Mouse (Mus musculus): ENCODE results near the gene Wif1.

The Wif1 gene

GRCm38 (mm10) chr10:121033826-121034568 is at the start of gene Wif1:
TSS of gene Wif1 (plus strand) at chr10:121033960.
- peak; percentile 54 for DNase-seq

DNA sequence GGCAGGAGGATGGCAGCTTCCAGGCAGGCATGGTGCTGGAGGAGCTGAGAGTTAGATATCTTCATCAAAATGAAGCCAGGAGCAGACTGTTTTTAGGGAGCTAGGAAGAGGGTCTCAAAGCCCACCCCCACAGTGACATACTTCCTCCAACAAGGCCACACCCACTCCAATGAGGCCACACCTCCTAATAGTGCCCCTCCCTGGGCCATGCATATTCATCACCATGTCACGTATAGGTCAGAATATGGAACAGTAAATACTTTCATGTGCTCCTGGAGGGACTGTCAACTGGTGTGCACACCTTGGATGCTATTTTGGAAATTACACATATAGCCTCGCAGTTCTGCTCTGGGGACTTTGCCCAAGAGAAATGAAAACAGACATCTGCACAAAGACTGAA is 31.6 kb upstream of the Wif1 start:
- no peak for DNase-seq

DNA sequence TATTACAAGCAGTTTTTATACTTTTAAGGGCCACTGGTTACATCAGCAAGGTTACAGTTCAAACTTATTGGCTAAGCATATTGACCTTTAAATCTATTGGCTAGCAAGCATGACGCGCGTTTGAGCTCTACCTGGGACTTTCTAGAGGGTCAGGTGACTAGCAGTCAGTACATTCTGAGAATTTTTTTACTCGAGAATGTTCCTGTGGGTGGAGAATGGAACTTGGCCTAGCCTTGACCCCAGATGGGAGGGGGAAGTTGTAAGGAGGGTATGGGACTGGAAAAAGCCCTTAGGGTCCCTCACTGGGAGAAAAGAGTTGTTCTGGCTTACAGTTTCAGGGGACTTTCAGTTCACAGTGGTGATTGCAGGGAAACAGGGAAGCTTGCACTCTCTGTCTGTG is 22.3 kb upstream of the Wif1 start:
- no peak for DNase-seq

DNA sequence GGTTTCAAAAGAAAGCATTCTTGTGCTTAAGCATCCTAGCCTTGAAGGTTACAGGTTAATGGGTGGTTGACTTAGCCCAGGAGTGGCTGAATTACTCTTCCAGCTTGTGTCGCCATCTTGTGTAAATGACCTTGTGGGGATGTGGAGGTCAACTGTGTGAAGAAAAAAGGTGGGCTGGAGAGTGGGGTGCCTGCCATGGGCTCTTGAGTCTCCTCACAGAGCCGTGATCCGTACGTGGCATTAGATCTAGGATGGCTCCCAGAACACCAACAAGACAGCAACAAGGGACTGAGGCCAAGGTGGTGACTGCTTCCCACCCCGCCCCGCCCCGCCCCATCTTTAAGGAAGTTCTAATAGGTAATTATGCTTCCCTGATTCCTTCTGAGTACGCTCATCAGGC is 17.5 kb upstream of the Wif1 start:
- DNase-seq: no peak

DNA sequence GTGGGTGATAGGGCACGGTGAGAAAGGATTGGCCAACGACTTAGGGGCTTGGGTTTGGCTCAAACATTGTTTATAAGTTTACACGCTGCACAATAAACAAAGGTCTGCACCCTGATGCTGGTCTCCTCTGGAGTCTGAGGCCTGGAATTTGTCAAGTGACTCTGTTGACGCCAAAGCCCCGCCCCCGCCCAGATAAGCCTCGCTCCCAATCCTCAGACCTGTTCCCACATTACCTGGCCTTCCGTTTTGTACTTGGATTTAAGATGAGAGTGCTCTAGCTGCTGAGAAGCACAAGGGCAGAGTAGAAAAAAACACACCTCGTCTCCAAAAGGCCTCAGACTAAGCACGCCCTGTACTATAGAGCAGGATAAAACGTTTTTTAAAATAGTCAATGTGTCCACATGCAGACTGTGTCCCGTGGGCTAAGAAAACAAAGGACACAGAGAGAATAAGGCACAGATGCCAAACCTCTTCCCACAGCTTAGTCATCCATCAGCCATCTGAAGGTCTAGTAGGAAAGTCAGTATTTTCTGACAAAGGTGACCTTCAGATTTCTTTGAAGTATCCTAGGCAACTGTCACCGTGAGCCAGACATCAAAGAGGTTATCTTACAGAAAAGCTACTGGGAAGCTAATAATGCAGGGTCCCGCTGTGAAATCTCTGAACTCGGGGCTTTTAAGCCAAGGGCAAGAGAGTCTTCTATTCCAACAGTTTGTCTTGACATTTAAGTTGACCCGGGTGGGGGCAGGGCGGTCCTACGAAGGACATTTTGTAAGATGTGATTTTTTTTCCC is 16.9 kb upstream of the Wif1 start:
- DNase-seq: no peak

GRCm38 (mm10) chr10:121022951-121023350 is 10.8 kb upstream of the Wif1 start:
- DNase-seq: no peak

DNA sequence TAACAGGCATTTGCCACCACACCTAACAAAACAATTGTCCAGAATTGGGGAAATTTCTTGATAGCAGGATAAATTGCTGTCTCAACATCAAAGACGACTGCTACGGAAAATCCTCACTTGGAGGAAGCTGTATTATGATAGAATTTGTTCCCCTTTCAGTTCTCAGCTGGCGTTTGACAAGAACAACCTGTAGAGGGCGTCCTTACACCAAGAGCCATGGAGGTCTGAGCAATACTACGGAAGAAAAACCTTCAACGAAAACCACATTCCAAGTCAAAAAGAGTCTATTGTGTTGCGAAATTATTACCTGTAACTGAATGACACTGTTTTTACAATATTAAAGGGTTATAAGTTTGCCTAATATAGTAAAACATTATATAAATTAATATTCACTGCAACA is 2.0 kb upstream of the Wif1 start:
- no peak for DNase-seq

DNA sequence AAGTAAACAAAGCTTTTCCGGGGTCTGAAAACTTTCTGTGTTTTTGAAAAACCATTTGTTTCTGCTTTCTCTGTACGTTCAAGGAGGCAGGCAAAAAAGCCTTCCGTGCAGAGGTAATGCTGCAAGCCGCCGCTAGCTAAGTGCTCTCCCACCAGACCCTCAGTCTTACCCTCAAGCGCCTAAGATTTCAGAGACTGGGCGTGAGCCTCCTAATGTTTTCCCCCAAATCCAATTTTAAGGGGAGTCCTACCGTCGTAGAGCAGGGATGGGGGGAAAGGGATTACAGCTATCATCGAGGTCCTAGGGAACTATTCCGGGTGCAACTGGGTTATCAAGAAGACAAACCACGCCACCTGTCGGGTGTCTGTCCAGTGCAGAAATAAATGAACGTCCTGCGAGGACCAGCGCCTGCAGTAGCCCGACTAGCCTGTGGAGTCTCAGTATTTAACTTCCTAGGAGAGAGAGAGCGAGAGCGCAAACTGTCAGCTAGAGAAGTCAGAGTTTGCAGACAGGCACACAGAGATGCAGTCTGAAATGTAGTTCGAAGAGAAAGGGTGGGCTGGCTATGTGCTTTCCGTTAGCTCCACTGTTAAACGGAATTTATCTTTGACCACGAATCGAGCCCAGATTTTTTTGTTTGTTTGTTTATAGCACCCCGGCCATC is 500 bp upstream of the Wif1 start:
- DNase-seq: peak; percentile 46

DNA sequence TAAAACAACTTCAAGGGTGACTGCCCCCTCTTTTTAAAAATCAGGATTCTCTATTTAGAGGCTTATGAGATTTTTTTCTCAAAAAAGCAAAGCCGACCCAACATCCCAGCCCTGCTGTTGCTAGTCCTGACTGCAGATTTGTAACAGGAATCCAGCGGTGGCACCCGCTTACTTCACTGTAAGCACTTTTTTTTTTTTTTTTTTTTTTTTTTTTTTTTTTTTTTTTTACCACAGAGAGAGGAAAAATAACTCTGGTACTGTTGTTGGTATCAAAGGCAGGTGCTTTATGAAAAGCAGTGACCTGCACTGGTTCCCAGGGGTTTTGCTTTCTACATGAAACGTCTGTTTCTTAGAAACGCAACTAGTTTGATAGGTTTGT is 798 bp downstream of the Wif1 start:
- DNase-seq: no peak

DNA sequence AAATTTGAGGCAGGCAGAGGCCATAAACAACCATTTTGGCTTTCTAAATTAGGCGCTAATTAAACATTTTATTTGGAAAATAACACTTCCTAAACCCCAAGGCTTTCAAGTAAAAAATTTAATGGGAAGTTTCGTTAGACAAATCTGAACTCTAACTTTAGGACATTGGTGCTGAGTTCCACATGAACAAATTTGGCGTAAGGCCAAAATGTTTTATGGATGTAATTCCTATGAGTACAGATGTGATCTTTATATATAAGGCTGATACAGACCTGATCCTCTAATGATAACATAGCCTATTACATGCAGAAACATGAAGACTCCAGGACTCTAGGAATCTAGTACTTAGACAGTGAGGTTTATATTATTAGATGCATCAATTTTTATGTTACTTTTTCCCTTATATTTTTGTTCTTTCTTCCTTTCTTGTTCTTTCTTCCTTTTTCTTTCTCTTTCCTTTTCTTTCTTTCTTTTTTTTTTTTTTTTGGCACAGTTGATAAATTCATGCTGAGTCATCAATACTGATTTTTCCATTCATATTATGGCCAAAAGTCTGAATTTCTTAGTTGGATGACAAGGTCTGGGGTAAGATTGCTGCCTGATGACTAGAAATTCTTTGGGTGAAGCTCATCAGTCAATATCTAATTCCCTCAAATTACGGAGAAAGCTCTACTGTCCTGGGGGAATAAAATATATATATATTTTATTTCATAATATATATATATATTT is 5.0 kb downstream of the Wif1 start:
- DNase-seq: no peak

DNA sequence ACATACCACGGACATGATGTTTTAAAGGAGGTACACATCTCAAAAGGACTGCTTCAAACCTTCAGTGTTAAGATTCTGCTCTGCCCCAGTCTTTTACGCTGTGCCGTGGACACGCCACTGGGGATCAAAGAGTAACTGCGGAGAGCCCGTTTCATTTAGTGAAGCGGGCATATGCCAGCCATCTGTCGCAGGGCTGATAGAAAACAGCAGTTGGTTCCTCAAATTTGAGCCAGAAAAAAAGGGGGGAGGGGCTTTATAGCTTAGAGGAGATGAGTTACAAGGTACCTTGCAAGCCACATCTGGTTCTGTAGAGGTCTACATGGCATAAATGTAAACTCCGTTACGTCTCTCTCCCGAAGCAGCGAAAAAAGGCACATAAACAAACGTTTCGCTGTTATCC is 7.2 kb downstream of the Wif1 start:
- no peak for DNase-seq

DNA sequence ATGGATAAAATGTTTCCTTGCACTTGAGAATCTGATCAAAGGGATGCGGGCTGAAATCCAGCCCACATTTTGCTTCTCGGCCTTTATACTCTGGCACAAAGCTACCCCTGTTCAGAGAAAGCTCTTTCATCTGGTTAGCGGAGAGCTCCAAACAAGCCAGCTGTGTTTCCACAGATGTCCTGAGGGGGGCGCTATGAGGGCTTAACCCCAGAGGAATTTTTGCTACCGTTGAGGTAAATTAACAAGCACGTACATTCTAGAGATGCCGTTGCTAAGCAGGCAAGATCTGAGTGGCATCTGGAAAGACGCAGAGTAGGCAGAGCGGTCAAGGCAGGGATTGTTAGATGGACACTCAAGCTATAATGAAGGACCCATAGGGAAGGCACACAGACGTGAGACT is 13.7 kb downstream of the Wif1 start:
- no peak for DNase-seq

GRCm38 (mm10) chr10:121052076-121052475 is 18.3 kb downstream of the Wif1 start:
- DNase-seq: no peak

GRCm38 (mm10) chr10:121055452-121056188 is 21.9 kb downstream of the Wif1 start:
- peak; percentile 2 for DNase-seq

GRCm38 (mm10) chr10:121056823-121057222 is 23.1 kb downstream of the Wif1 start:
- no peak for DNase-seq

- no peak for DNase-seq
These were observed 25.6 kb downstream of the Wif1 start for GRCm38 (mm10) chr10:121059043-121060003.

GRCm38 (mm10) chr10:121061336-121061835 is 27.6 kb downstream of the Wif1 start:
- DNase-seq: no peak

- no peak for DNase-seq
These were observed 28.9 kb downstream of the Wif1 start for GRCm38 (mm10) chr10:121062704-121063103.

DNA sequence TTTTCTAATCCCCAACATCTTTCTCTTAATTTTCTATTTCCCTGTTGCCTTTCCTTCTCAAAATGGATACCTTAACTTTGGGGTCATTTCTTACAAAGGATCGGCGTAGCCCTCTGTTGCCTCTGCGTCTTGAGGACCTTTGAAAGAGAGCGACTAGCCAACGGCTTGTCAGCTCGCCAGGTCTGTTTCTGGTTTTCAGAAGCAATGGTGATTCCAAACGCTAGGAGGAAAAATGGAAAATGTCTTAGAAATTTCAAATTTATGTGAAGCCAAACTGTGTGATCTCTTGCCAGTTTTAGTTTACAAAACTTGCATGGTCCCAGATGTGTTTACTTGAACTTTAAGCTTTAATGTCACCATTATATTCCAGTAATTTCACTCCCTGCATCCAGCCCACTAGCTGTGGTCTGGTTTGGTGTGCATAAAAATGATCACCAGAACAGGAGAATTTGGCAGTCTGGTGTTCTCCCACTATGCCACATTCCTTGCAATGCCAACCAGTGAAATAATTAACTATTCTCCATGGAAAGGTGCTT is 33.7 kb downstream of the Wif1 start:
- no peak for DNase-seq

GRCm38 (mm10) chr10:121068003-121068402 is 34.2 kb downstream of the Wif1 start:
- no peak for DNase-seq

DNA sequence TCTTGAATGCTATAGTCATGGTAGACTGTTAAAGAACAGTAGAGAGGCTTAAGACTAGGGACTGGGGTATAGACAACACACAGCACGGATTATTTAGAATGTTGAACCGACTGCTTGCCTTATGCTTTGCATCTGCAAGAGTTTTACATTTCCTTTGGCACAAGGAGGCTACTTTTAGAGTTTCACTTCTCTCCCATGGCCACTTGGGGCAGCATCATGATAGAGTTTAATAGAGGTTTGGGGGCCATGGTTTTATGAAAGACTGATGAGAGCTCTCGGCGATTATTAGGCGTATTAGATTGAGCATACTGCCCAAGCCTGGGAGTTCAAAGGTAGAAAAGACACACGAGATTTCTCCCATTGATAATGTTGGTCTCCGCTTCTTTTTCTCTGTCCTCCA is 37.0 kb downstream of the Wif1 start:
- DNase-seq: no peak
